In genomic region chr6:94152881-94153280, GRCm38 (mm10) we compare ENCODE assay signal across 12 mouse cellular contexts.
"Had no signal": no experiment of that assay in that cellular context is flagged by ENCODE, and none has a peak within 500 bp of the region (broad histone marks: within the 10 kb centered on the region; RNA-seq: fewer than 3 reads in every experiment).

No protein-coding gene starts in this region.

- DNase-seq: gastrocnemius, adult 2 months; gastrocnemius, postnatal 10 days; gastrocnemius, postnatal 25 days; heart, adult 18-20 months; heart, postnatal 4 days; kidney, adult 18-20 months; kidney, adult 8-10 months; kidney, postnatal 10 days; kidney, postnatal 25 days; kidney, postnatal 4 days; liver; liver, embryonic 13.5 days had no signal
